Mouse (Mus musculus): ENCODE measurements around the gene Psmg4.

DNA sequence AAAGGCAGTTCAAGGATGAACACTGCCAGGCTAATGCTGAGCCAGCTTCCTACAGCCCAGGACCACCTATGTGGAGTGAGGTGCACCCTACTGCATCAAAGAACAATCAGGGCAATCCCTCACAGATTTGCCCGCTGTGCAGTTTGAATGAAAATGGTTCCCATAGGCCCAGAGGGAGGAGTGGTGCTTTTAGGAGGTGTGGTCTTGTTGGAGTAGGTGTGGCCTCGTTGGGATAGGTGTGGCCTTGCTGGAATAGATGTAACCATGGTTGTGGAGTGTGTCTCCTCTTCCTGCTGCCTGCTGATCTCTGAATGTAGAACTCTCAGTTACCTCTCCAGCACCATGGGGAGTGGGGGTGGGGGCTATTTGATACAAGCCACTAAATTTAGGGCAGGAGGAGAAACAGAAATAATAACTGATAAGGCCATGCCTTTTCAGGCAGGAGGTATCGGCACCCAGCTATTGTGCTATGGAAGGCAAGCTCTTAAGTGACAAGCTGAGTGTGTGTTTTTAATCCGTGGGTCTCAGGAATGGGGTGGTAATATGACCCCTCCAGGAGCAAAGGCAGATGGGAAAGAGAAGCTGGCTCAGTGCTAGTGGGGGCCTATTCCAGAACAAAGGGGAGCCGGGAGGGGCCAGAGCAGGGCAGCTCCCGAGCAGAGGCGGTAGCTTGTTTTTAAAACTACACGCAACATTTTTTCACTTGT, 6.5 kb upstream of the Psmg4 start:
- no peak for TF ChIP-seq CTCF (IDR thresholded peaks at IDR 0.05; ENCODE audit: low read depth)
- TF ChIP-seq EP300 (optimal IDR thresholded peaks at IDR 0.05), result no peak
